Mouse (Mus musculus) retina, adult 2 months (tissue): ENCODE results near the gene Tbxa2r.

Experiments used
- DNase-seq: peaks from one replicate; pipeline ENCODE4 v3.0.0-alpha.2; 2012; ENCODE audit warnings: low read depth, low spot score

Tbxa2r gene

DNA sequence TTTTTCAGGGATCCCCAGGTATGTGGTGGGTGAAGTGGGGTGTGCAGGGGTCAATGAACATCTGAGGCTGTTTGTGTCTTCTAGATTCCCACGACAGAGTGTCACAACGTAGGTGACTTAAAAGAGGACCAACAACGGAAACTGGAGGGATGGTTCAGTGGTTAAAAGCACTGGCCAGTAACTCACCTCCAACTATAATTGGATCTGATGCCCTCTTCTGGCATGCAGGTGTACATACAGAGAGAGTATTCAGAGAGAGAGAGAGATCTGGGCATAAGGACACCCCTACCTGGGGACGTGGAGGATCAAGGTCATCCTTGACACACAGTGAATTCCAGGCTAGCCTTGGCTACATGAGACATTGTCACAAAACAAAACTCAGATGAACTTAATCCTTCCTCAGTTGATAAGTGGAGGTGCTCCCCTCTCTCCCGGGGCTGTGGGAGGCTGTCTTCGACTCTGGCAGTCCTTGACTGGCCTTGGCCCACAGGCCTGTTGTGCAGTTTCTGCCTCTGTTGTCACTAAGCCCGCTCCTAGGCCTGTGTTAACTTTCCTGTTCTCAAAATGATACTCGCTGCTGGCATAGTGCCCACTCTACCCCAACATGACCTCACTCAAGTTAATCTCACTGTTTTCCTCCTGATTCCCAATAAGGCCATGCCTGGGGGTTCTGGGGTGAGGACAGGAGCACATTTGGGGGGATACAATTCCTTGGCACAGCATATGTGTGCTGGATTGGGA lies 16.1 kb downstream of the Tbxa2r start:
- no peak for DNase-seq

DNA sequence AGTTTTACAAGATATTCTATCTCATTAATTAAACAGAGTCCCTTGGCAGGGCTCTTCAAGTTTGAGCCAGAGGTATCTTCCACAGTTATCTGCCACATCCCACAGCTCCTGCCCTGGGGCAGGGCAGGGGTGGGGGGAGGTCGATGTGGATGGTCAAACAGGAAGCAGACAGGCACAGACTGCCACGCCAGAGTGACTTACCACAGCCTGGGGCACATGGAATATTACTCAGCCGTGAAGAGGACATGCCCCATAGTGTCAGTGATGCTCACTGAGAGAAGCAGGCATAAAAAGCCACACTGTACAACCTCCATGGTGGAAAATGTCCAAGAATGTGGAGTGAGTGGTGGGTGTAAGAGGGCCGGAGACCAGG lies 16.6 kb downstream of the Tbxa2r start:
- DNase-seq = no peak

- DNase-seq = no peak
These were observed 18.0 kb downstream of the Tbxa2r start for GRCm38 (mm10) chr10:81346453-81347067.

DNA sequence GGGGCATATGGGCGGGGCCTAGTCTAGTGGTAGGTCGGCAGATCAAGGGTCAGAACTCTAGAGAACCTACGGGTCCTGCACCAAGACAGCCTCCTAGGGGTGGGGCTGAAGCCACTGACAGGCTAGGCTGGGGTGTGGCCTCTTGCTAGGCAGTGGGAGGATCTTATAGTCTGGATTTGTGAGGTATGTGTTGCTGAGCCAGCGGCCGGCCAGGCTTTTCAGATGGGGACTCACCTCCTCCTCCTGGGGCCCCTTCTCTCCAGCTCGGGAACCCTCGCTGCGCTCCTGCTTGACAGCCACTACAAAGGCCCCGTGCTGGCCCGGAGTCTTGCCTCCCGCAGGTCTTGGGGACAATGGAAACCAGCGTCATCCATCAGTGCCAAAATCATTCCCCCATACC lies 20.6 kb downstream of the Tbxa2r start:
- DNase-seq = no peak

- DNase-seq = no peak
These were observed 21.4 kb downstream of the Tbxa2r start for GRCm38 (mm10) chr10:81349961-81350350.

GRCm38 (mm10) chr10:81350351-81351063 lies 22.0 kb downstream of the Tbxa2r start, which contains the start of gene Hmg20b:
Gene Hmg20b, minus strand, starts transcription at chr10:81350480.
- DNase-seq = peak; percentile 94

DNA sequence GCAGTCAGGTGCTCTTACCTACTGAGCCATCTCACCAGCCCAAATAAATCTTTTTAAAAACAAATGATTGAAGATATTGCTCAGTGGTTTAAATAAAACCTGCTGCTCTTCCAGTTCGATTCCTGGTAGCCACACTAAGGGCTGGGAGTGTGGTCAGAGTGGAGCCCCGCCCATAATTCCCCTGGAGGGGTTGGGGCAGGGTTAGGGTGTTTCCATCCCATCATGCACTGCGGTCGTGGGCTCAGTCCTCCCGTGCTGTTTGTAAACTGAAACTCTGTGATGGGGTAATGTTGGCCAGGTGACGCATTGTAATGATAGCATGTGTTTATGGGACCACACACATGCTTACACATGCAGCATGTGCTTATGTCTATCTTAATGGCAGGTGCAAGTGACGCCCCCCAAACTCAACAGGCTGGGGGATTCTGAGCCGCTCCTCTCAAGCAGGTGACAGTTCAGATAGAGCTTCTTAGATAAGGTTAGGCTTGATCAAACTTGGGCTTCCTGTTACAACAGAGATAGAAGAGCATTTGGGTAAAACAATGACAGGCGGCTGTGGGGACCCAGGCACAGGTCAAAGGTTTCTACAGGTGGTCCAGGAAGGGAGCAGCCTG lies 23.3 kb downstream of the Tbxa2r start:
- DNase-seq = no peak

- DNase-seq = no peak
These were observed 26.4 kb downstream of the Tbxa2r start for GRCm38 (mm10) chr10:81354738-81355477.

- DNase-seq = no peak
These were observed 27.0 kb downstream of the Tbxa2r start for GRCm38 (mm10) chr10:81355533-81355932.

DNA sequence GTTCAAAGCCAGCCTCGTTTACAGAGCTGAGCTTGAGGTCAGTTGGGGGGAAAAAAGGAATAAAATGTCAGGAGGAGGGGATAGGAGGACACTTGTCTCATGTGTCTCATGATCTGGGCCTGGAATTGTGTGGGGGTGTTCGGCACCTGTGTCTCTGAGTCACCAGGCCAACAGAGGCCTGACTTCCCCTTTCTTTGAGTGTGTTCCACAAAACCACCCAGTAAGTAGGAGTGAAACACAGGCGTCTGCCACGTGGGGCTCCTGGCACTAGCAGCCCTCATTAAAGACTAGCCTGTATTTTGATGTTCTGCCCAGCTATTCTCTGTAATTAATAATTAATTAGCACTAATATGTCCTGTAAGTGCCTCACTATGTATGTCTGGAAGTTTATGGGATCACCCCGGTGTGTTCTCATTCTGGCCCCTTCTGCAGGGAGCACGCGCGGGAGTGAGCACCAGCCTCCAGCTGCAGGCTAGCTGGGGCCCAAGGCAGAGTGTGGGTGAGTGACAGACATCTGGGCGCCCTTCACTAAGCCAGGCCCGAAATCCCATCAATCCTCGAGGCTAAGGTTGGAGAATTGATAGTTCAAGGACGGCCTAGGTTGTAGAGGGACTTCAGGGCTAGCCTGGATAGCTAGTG lies 27.9 kb downstream of the Tbxa2r start:
- DNase-seq = no peak

DNA sequence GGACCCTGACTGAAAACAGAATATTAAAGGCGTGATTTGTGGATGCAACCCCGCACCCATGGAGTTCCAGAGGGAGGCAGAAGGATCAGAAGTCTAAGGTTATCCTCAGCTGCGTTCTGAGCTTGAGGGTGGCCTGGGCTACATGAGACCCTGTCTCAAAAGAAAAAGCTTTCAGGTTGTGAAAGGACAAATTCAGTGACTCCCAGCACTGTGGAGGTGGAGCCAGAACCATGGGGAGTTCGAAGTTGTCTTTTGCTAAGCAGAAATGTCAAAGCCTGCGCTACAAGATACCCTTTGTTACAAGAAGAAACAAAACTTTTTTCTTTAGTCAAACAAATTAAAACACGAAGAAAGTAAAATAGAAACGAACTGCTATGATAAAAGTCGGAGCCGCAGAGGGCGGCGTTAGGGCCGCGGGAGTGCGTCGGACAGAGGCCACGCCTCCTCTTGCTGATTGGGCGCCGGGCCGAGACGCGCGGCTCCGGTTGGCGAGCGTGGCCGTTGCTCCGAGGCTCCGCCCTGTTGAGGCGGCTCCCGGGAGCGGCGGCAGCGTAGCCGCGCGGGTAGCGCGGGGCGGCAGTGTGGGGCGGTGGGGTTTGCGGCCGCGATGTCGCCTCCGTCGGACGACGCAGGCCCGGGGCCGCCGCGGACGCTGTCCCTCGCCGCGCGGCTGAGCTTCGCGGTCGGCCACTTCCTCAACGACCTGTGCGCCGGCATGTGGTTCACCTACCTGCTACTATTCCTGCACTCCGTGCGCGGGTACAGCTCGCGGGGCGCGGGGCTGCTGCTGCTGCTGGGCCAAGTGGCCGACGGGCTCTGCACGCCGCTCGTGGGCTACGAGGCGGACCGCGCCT lies 28.7 kb downstream of the Tbxa2r start, which contains the start of gene Mfsd12:
Gene Mfsd12 (plus strand): TSS at position 501 of the 854 bp plus-strand sequence.
- DNase-seq = peak; percentile 62

- no peak for DNase-seq
These were observed 29.7 kb downstream of the Tbxa2r start for GRCm38 (mm10) chr10:81358209-81358608.

DNA sequence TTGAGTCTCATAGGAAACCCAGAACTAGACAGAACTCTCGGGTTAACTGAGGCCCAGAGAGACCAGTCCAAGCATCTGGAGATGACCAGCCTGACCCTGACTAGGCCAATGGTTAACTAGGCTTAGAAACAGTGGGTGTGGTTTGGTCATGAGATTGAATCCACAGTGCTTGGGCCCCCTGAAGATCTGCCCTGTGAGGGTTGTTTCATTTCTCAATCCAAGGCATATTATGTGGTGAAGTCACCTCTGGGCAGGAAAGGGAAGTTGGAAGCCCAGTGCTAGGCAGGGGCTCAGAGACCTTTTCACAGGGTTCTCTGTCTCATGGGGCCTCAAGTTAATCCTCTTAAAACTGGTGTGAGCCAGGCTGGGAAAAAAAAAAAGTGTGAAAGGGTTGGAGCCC lies 30.3 kb downstream of the Tbxa2r start:
- no peak for DNase-seq

- no peak for DNase-seq
These were observed 32.2 kb downstream of the Tbxa2r start for GRCm38 (mm10) chr10:81360721-81361120.

- no peak for DNase-seq
These were observed 33.9 kb downstream of the Tbxa2r start for GRCm38 (mm10) chr10:81362336-81362949.

DNA sequence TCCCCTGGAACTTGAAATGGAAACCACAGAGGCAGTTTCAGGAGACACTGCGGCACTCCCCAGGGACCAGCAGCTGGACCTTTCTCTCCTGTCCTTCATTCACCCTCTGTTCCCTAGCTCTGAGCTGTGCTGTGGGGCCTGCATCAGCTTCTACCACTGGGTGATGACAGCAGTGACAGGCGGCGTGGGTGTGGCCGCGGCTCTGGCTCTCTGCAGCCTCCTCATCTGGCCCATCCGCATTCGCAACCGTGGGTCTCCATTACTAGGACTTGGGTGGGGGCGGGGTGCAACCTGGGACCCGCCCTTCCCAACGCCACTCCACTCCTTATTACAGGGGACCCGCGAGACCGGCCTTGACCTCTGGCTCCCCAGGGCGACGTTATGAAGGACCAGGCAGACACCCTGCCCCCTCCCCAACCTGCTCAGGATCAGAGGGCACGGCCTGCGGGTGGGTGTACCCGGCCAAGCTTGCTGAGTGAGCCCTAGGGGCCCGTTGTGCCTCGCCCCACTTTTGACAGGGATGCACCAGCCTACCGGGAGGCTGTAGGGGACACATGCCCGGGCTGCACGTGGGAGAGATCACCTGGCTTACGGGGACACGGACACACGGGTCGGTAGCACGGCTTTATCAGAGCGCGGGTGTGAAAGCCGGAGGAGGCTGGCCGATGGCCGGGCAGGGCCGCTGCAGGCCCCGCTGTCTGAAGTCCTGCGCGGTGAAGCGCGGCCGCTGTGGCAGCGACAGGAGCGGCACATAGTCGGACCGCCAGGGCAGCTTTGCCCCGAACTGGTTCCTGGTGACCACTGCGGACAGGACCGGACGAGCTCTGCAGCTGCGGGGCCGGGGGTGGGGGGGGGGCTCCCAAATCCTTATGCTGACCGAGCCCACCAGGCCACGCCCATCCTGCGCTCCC lies 35.2 kb downstream of the Tbxa2r start:
- no peak for DNase-seq

- no peak for DNase-seq
These were observed 36.1 kb downstream of the Tbxa2r start for GRCm38 (mm10) chr10:81364666-81365065.

GRCm38 (mm10) chr10:81365073-81365472 lies 36.5 kb downstream of the Tbxa2r start:
- no peak for DNase-seq
